Mouse (Mus musculus): ENCODE data around the gene Dync1i1. TPM values are rescaled to one million over a fixed set of nuclear protein-coding genes. Genes with fewer than 3 reads are reported as not detected.

Dync1i1 gene
- polyA plus RNA-seq, 1 experiment from 2014 or later, result 0.11 TPM

DNA sequence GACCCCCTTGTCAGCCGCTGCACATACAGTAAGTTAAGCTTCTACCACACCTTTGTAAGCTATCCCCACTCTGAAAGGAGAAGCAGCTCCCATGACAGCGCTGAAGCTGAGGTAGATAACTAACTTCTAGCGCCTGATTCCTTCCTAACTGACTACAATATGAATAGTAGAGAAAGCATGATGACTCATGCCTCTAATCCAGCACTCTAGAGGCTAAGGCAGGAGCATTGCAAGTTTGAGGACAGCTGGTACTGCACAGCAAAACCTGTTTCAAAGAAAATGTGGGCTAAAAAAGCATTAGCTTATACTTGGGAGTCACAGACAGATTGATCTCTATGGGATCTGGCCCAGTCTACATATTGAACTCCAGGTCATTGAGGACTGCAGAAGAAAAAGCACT lies 236.5 kb downstream of the Dync1i1 start:
- Histone ChIP-seq H3K4me1 (ENCODE audit: control insufficient read depth, low read depth, low read length) (no peaks in the 10 kb centered on the region), H3K36me3 (ENCODE audit: control insufficient read depth, insufficient read depth) (no peaks in the 10 kb centered on the region), H3K4me2 (ENCODE audit: low read depth, low read length) (no peak overlapping the region), H3K4me3 (ENCODE audit: low read depth, low read length) (no peak overlapping the region), H3K9ac (ENCODE audit: low read depth, low read length) (no peak overlapping the region), H3K27me3 (ENCODE audit: control insufficient read depth, insufficient read depth, low read depth, low read length) (no peaks in the 10 kb centered on the region), H3K9me3 (replicated peaks; ENCODE audit: control insufficient read depth, low read length) (no peaks in the 10 kb centered on the region), H3K27ac (ENCODE audit: low read length) (no peak overlapping the region)
- WGBS (ENCODE audit: insufficient replicate concordance), result 60% methylated on average over 3 of the region's 3 CpGs
- no peak for ATAC-seq (ENCODE audit: low read depth)

DNA sequence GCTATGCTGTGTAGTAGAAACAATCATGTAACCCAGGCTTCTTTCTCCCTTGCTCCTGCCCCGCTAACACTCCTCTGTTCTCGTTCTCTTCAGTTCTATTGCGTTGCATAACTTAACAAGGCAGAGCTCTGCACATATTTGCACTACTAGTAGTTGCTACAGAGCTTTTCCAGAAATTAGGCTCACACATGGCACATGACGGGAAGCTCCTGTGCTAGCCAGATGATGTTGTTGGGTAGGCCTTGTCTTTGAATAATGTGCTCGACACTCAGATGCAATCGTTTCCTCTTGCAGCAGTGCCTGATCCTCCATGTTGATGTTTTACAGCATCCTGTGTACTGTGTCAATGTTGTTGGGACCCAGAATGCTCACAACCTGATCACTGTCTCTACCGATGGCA lies 240.9 kb downstream of the Dync1i1 start:
- no peak overlapping the region for H3K27ac ChIP-seq (ENCODE audit: low read length)
- no peak overlapping the region for H3K9ac ChIP-seq (ENCODE audit: low read depth, low read length)
- H3K4me2 ChIP-seq (ENCODE audit: low read depth, low read length), result no peak overlapping the region
- no peak overlapping the region for H3K4me3 ChIP-seq (ENCODE audit: low read depth, low read length)
- H3K27me3 ChIP-seq (ENCODE audit: control insufficient read depth, insufficient read depth, low read depth, low read length), result no peaks in the 10 kb centered on the region
- ATAC-seq (ENCODE audit: low read depth), result no peak
- H3K36me3 ChIP-seq (ENCODE audit: control insufficient read depth, insufficient read depth), result no peaks in the 10 kb centered on the region
- 73% methylated on average over 7 of the region's 7 CpGs for WGBS (ENCODE audit: insufficient replicate concordance)
- H3K9me3 ChIP-seq (replicated peaks; ENCODE audit: control insufficient read depth, low read length), result no peaks in the 10 kb centered on the region
- no peaks in the 10 kb centered on the region for H3K4me1 ChIP-seq (ENCODE audit: control insufficient read depth, low read depth, low read length)

DNA sequence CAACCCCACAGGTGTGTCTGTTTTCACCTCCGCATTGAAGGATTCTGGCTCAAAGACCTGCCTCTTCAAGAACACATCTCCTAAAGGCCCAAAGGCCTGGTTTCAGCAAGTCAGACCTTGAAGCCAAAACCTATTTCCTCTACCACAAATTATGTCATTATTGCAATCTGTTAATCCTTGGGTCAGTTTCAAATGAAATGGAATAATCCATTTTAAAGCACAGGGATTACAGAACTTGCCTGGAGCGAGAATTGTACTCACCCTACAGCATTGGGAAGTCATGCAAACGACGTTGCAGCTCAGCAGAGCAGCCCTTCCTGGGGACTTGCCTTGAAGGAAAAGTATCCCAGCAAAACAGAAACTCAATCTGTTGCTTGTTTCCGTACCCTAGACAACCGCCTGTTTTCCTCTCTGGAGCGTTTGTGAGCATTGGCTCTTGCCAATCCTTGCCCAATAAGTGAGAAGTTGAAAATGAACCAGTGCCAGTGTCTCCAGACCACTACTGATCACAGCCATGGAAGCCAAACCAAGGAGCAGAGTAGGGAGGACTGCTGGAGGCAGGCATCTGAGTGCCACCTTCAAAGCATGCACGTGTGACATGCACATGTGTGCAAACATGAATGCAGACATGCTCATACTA lies 241.5 kb downstream of the Dync1i1 start:
- WGBS (ENCODE audit: insufficient replicate concordance), result 67% methylated on average over 8 of the region's 8 CpGs
- no peak for ATAC-seq (ENCODE audit: low read depth)

DNA sequence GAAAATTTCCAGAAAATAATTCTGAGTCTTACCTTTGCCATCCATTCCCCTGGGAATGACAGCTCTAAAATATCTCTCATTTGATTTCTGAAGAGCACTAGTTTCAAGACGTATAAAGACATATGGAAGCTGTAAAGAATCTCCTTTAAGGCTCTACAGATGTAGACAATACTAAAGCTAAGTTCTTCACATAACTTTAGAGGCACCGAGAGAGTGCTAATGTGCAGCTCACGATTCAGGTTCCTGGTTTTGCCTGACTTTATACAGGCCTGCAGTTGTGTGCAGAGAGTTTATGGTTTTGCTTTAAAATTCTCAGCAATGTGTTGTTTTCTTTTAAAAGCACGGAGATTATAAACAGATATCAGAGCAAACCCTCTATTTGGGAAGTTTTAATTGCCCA lies 242.1 kb downstream of the Dync1i1 start:
- 55% methylated on average over 4 of the region's 4 CpGs for WGBS (ENCODE audit: insufficient replicate concordance)
- Histone ChIP-seq H3K4me3 (ENCODE audit: low read depth, low read length) (no peak overlapping the region), H3K9ac (ENCODE audit: low read depth, low read length) (no peak overlapping the region), H3K27ac (ENCODE audit: low read length) (no peak overlapping the region), H3K36me3 (ENCODE audit: control insufficient read depth, insufficient read depth) (no peaks in the 10 kb centered on the region), H3K9me3 (replicated peaks; ENCODE audit: control insufficient read depth, low read length) (no peaks in the 10 kb centered on the region), H3K27me3 (ENCODE audit: control insufficient read depth, insufficient read depth, low read depth, low read length) (no peaks in the 10 kb centered on the region), H3K4me1 (ENCODE audit: control insufficient read depth, low read depth, low read length) (no peaks in the 10 kb centered on the region), H3K4me2 (ENCODE audit: low read depth, low read length) (no peak overlapping the region)
- ATAC-seq (ENCODE audit: low read depth), result no peak

More for the DNA sequence above, 241.5 kb downstream of the Dync1i1 start:
- Histone ChIP-seq H3K9ac (ENCODE audit: low read depth, low read length) (no peak overlapping the region), H3K27ac (ENCODE audit: low read length) (no peak overlapping the region), H3K27me3 (ENCODE audit: control insufficient read depth, insufficient read depth, low read depth, low read length) (no peaks in the 10 kb centered on the region), H3K9me3 (replicated peaks; ENCODE audit: control insufficient read depth, low read length) (no peaks in the 10 kb centered on the region), H3K4me3 (ENCODE audit: low read depth, low read length) (no peak overlapping the region), H3K4me2 (ENCODE audit: low read depth, low read length) (no peak overlapping the region), H3K4me1 (ENCODE audit: control insufficient read depth, low read depth, low read length) (no peaks in the 10 kb centered on the region), H3K36me3 (ENCODE audit: control insufficient read depth, insufficient read depth) (no peaks in the 10 kb centered on the region)

DNA sequence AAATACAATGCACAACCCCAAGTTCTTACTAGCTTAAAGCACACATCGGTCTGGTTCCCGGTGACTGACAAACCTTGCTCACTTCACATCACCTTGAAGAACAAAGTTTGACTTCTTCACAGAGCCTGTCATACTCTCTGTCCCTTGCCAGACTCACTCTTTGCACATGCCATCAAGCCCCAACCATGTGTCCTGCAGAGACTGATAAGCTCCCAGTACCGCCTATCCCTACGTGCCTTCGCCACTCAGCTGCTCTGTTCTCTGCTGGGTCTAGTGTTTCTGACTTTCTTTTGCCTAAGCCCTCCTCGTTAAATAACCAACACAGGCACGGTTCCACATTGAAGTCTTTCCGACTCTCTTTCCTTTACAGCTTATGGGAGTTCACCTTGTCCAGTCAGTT lies 244.2 kb downstream of the Dync1i1 start:
- H3K4me3 ChIP-seq (ENCODE audit: low read depth, low read length), result no peak overlapping the region
- ATAC-seq (ENCODE audit: low read depth), result no peak
- no peaks in the 10 kb centered on the region for H3K36me3 ChIP-seq (ENCODE audit: control insufficient read depth, insufficient read depth)
- H3K9me3 ChIP-seq (replicated peaks; ENCODE audit: control insufficient read depth, low read length), result no peaks in the 10 kb centered on the region
- no peaks in the 10 kb centered on the region for H3K27me3 ChIP-seq (ENCODE audit: control insufficient read depth, insufficient read depth, low read depth, low read length)
- H3K9ac ChIP-seq (ENCODE audit: low read depth, low read length), result no peak overlapping the region
- H3K4me2 ChIP-seq (ENCODE audit: low read depth, low read length), result no peak overlapping the region
- H3K27ac ChIP-seq (ENCODE audit: low read length), result no peak overlapping the region
- 70% methylated on average over 8 of the region's 8 CpGs for WGBS (ENCODE audit: insufficient replicate concordance)
- no peaks in the 10 kb centered on the region for H3K4me1 ChIP-seq (ENCODE audit: control insufficient read depth, low read depth, low read length)

DNA sequence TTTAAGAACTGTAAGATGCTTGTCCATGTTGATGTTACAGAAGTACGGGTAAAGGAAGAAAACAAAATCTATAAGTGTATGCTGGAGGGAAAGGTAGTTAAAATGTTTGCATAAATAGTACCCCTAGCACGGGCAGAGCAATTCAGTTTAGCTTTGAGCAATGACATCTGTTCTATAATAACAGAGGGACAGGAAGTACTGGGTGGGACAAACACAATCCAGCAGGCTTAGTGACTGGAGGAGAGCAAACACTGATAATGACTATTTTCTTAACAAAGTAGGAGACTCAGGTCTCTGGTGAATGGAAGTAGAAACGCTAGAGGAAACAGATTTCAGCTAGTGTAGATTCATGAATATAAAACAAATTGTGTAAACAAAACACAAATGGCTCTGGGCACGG lies 250.8 kb downstream of the Dync1i1 start:
- Histone ChIP-seq H3K27ac (ENCODE audit: low read length) (no peak overlapping the region), H3K27me3 (ENCODE audit: control insufficient read depth, insufficient read depth, low read depth, low read length) (no peaks in the 10 kb centered on the region), H3K4me2 (ENCODE audit: low read depth, low read length) (no peak overlapping the region), H3K9me3 (replicated peaks; ENCODE audit: control insufficient read depth, low read length) (no peaks in the 10 kb centered on the region), H3K36me3 (ENCODE audit: control insufficient read depth, insufficient read depth) (no peaks in the 10 kb centered on the region), H3K4me1 (ENCODE audit: control insufficient read depth, low read depth, low read length) (no peaks in the 10 kb centered on the region), H3K9ac (ENCODE audit: low read depth, low read length) (no peak overlapping the region), H3K4me3 (ENCODE audit: low read depth, low read length) (no peak overlapping the region)
- WGBS (ENCODE audit: insufficient replicate concordance), result 22% methylated on average over 4 of the region's 4 CpGs
- no peak for ATAC-seq (ENCODE audit: low read depth)

DNA sequence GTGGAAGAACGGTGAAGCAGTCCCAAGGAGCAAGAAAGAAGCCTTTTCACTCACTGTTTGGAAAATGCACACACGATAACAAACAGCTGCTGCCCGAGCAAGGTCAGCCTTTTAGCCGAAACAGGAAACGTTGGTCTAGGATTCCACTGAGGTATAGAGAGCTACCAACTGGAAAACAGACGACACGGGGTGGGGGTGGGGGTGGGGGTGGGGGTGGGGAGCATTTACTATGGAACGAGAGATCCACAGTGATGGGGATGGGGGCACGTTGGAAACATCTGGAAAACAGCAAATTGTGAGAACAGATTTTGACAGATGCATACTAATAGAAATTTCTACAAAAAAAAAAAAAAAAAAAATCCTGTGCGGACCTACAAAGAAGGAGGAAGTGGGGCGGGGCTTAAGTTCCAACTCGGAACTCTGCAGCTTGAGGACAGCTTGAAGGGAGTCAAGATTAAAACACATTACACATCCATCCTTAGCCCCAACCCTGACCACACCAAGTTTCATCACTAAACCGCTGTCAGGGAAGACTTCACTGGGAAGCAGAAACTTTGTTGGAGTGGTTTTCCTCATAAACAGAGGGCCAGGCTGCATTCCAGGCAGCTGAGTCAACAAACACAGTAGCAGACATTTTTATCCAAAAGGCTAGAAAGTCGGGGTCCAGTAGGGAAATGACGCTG lies 251.9 kb downstream of the Dync1i1 start:
- 35% methylated on average over 15 of the region's 15 CpGs for WGBS (ENCODE audit: insufficient replicate concordance)
- no peak for ATAC-seq (ENCODE audit: low read depth)
- H3K4me1 ChIP-seq (ENCODE audit: control insufficient read depth, low read depth, low read length), result no peaks in the 10 kb centered on the region
- H3K27ac ChIP-seq (ENCODE audit: low read length), result no peak overlapping the region
- no peaks in the 10 kb centered on the region for H3K36me3 ChIP-seq (ENCODE audit: control insufficient read depth, insufficient read depth)
- no peak overlapping the region for H3K4me2 ChIP-seq (ENCODE audit: low read depth, low read length)
- no peak overlapping the region for H3K9ac ChIP-seq (ENCODE audit: low read depth, low read length)
- H3K9me3 ChIP-seq (replicated peaks; ENCODE audit: control insufficient read depth, low read length), result no peaks in the 10 kb centered on the region
- H3K4me3 ChIP-seq (ENCODE audit: low read depth, low read length), result no peak overlapping the region
- no peaks in the 10 kb centered on the region for H3K27me3 ChIP-seq (ENCODE audit: control insufficient read depth, insufficient read depth, low read depth, low read length)

DNA sequence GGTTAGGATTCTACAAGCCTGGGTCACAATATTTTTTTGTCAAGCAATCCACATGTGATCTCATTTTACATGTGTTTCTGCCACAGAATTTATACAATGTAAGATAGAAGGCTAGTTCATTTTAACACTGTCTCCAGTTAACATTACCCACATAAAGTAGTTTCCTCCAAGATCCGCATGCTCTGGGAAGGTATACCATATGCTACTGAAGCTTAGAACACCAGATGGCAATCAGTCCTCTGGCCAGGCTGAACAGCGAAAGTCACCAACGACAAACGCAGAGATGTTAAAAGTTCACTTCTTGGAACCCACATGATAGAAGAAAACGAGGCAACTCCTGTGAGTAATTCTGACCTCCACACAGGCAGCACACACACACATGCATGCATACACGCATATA lies 265.8 kb downstream of the Dync1i1 start:
- WGBS (ENCODE audit: insufficient replicate concordance), result 62% methylated on average over 6 of the region's 6 CpGs
- Histone ChIP-seq H3K4me1 (ENCODE audit: control insufficient read depth, low read depth, low read length) (no peaks in the 10 kb centered on the region), H3K36me3 (ENCODE audit: control insufficient read depth, insufficient read depth) (no peaks in the 10 kb centered on the region), H3K27ac (ENCODE audit: low read length) (no peak overlapping the region), H3K9ac (ENCODE audit: low read depth, low read length) (no peak overlapping the region), H3K27me3 (ENCODE audit: control insufficient read depth, insufficient read depth, low read depth, low read length) (no peaks in the 10 kb centered on the region), H3K9me3 (replicated peaks; ENCODE audit: control insufficient read depth, low read length) (no peaks in the 10 kb centered on the region), H3K4me2 (ENCODE audit: low read depth, low read length) (no peak overlapping the region), H3K4me3 (ENCODE audit: low read depth, low read length) (no peak overlapping the region)
- ATAC-seq (ENCODE audit: low read depth), result no peak

DNA sequence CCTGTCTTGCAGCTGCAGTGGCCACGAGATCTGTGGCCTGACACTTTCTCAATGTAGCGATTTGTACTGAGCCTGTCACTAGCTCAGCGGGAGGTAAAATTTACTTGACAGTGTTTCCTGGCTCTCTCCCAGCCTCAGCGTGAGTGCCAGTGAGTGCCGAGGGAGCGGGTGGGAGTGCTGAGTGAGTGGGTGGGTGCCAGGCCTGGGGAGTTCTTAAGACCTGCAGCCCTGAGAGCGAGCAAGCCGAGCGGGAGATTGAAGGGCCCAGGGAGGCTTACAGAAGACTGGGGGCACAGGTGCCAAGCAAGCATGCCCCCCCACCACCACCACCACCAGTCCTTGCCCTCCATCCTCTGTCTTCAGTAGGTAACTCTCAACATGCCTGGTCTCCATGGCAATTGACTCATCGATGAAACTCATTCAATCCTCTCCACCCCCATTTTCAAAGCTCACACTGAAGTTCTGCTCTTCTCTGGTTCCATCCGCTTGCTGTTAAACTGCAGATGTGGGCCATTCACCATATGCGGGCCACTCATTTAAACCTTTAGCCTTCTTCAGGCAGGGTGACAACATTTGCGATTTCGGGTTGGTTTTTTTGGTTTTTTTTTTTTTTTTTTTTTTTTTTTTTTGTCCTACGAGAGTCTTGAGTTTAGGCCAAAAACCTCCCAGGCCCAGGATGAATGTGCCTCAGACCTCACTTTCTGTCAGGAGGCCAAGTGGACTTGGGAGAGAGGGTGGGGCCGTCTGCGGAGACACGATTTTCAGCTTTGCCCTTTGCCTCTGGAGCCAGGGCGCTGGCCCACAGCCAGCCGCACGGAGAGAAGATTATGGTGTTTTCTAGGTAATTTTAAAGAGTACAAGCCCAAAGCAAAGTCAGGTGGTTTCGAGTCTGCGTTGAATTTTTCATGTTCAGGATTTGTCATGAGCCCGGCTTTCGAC lies 266.6 kb downstream of the Dync1i1 start:
- Histone ChIP-seq H3K4me1 (ENCODE audit: control insufficient read depth, low read depth, low read length) (no peaks in the 10 kb centered on the region), H3K9me3 (replicated peaks; ENCODE audit: control insufficient read depth, low read length) (no peaks in the 10 kb centered on the region), H3K4me2 (ENCODE audit: low read depth, low read length) (no peak overlapping the region), H3K36me3 (ENCODE audit: control insufficient read depth, insufficient read depth) (no peaks in the 10 kb centered on the region), H3K27ac (ENCODE audit: low read length) (no peak overlapping the region), H3K4me3 (ENCODE audit: low read depth, low read length) (no peak overlapping the region), H3K27me3 (ENCODE audit: control insufficient read depth, insufficient read depth, low read depth, low read length) (no peaks in the 10 kb centered on the region), H3K9ac (ENCODE audit: low read depth, low read length) (no peak overlapping the region)
- 63% methylated on average over 25 of the region's 25 CpGs for WGBS (ENCODE audit: insufficient replicate concordance)
- no peak for ATAC-seq (ENCODE audit: low read depth)
